ENCODE assay signal across 19 mouse cellular contexts in genomic region chr9:32569261-32569660, GRCm38 (mm10). TPM values are rescaled to one million over a fixed set of nuclear protein-coding genes. Genes with fewer than 3 reads are reported as not detected.
"Had no signal": no experiment of that assay in that cellular context is flagged by ENCODE, and none has a peak within 500 bp of the region (broad histone marks: within the 10 kb centered on the region; RNA-seq: fewer than 3 reads in every experiment).

No protein-coding gene starts in this region.

- H3K4me1 ChIP-seq: midbrain, embryonic 12.5 days; neural tube, embryonic 13.5 days; neural tube, embryonic 15.5 days had no signal

- H3K9ac ChIP-seq: liver, embryonic 12.5 days; liver, embryonic 14.5 days; lung, embryonic 14.5 days; midbrain, embryonic 12.5 days; neural tube, embryonic 13.5 days; neural tube, embryonic 15.5 days; stomach, embryonic 15.5 days had no signal

- H3K4me3 ChIP-seq: liver, embryonic 12.5 days; midbrain, embryonic 10.5 days; midbrain, embryonic 12.5 days; myocyte; neural tube, embryonic 13.5 days; neural tube, embryonic 15.5 days; stomach, embryonic 15.5 days had no signal

- H3K36me3 ChIP-seq: liver, embryonic 12.5 days; midbrain, embryonic 10.5 days; midbrain, embryonic 12.5 days; neural tube, embryonic 13.5 days; neural tube, embryonic 15.5 days; stomach, embryonic 15.5 days had no signal

- H3K4me2 ChIP-seq: liver, embryonic 12.5 days; lung, embryonic 14.5 days; midbrain, embryonic 12.5 days; neural tube, embryonic 13.5 days; neural tube, embryonic 15.5 days; stomach, embryonic 15.5 days had no signal

- H3K27me3 ChIP-seq: neural tube, embryonic 13.5 days; neural tube, embryonic 15.5 days; stomach, embryonic 15.5 days had no signal

- DNase-seq: lung, adult 18-20 months; lung, embryonic 14.5 days; lung, postnatal 14 days; lung, postnatal 4 days; midbrain, embryonic 14.5 days; right cerebral cortex, postnatal 14 days; spleen, adult 18-20 months; thymus, adult 18-20 months; thymus, postnatal 14 days; thymus, postnatal 36 days had no signal

- H3K27ac ChIP-seq: liver, embryonic 12.5 days; liver, embryonic 14.5 days; midbrain, embryonic 10.5 days; midbrain, embryonic 12.5 days; neural tube, embryonic 13.5 days; neural tube, embryonic 15.5 days; stomach, embryonic 15.5 days had no signal

- H3K9me3 ChIP-seq: liver, embryonic 12.5 days; midbrain, embryonic 10.5 days; midbrain, embryonic 12.5 days; neural tube, embryonic 13.5 days; neural tube, embryonic 15.5 days; stomach, embryonic 15.5 days had no signal

- ATAC-seq: liver, embryonic 12.5 days; midbrain, embryonic 16.5 days had no signal

RNA-seq across cellular contexts. Expression of gene Fli1, which starts 26.6 kb away (rescaled TPM):
- polyA plus RNA-seq: myocyte had no signal
